Mouse (Mus musculus) lung, embryonic 15.5 days (tissue): ENCODE data around the gene Pcnx2. TPM values are rescaled to one million over a fixed set of nuclear protein-coding genes. Genes with fewer than 3 reads are reported as not detected.

Experiments used
- ATAC-seq: fragments of 200-750 bp; cut with Nextera tagmentation; 2 replicates; pipeline ENCODE4 v1.8.0; 2017; ENCODE audit warnings: moderate number of reproducible peaks, borderline replicate concordance; ENCODE audit not compliant: low FRiP score, low TSS enrichment; ENCODE audit errors: extremely low read depth
- H3K27ac ChIP-seq: fragments of 300-500 bp; sonication (generic); 2 replicates; pipeline ENCODE4 v1.5.1; 2015; ENCODE audit warnings: moderate library complexity, mild to moderate bottlenecking, inconsistent platforms
- H3K27me3 ChIP-seq: fragments of 300-500 bp; sonication (generic); 2 replicates; pipeline ENCODE4 v1.6.1; 2015; ENCODE audit warnings: inconsistent platforms
- H3K36me3 ChIP-seq: fragments of 300-500 bp; sonication (generic); 2 replicates; pipeline ENCODE4 v1.6.1; 2015; ENCODE audit warnings: inconsistent platforms
- H3K4me1 ChIP-seq: fragments of 300-500 bp; sonication (generic); 2 replicates; pipeline ENCODE4 v1.6.1; 2015; ENCODE audit warnings: inconsistent platforms
- H3K4me2 ChIP-seq: fragments of 300-500 bp; sonication (generic); 2 replicates; pipeline ENCODE4 v1.6.1; 2015; ENCODE audit warnings: inconsistent platforms, mild to moderate bottlenecking, moderate library complexity
- H3K4me3 ChIP-seq: fragments of 300-500 bp; sonication (generic); 2 replicates; pipeline ENCODE4 v1.5.1; 2015; ENCODE audit warnings: mild to moderate bottlenecking, inconsistent platforms
- H3K9ac ChIP-seq: fragments of 300-500 bp; sonication (generic); 2 replicates; pipeline ENCODE4 v1.6.1; 2015; ENCODE audit warnings: inconsistent platforms
- H3K9me3 ChIP-seq: fragments of 300-500 bp; sonication (generic); 2 replicates; pipeline ENCODE4 v1.6.1; 2016; ENCODE audit warnings: inconsistent platforms
- WGBS: fragments of 180-500 bp; shearing (Covaris S2); methylation state at CpG from one replicate; pipeline ENCODE4 v1.1.7; 2015; 5-methylcytosine and 5-hydroxymethylcytosine counted together
- polyA plus RNA-seq: library from polyadenylated mRNA; unstranded; fragments of >200 nt; fragmentation: Nextera tagmentation; extraction: Ambion mirVana; gene quantifications from 2 replicates; pipeline ENCODE4 v1.2.1, GENCODE M21; 2015

Pcnx2 gene
- polyA plus RNA-seq, 1 experiment from 2014 or later: 0.36 TPM

DNA sequence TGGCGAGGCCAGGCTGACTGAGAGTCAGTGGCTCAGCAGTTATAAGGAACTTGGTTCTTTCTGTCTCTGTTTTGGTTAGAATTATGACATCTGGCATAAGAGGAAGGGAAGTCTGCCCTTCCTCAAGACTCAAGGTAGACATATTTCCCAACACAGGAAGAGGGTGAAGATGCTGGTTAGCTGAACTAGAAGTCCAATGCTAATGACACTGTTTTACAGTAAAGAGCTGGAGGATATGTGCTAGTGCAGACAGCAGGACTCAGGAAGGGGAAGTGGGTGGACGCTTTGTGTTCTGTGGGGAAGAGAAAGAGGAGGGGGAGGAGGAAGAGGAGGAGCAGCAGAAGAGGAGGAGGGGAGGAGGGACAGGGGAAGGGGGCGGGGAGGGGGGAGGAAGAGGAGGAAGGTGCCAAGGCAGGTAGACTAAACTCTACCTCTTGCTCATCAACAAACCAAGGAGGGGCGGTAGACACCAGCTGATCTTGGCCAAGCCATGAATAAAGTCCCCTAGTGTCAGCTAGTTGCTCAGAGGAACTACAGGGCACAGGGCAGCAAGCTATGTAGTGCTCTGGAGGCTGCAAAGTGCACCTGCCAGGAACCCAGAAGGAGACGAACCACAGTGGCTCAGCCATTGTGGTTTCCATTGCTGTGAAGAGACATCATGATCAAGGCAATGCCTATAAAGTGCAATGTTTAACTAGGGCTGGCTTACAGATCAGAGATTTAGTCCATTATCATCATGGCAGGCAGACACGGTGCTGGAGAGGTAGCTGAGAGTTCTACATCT is 172.9 kb downstream of the Pcnx2 start:
- Histone ChIP-seq H3K27me3 (no peaks in the 10 kb centered on the region), H3K4me2 (no peak overlapping the region), H3K27ac (no peak overlapping the region), H3K9ac (no peak overlapping the region), H3K36me3 (no peaks in the 10 kb centered on the region), H3K9me3 (no peaks in the 10 kb centered on the region), H3K4me3 (no peak overlapping the region), H3K4me1 (peaks cover 14% of the 10 kb centered on the region)
- 79% methylated on average over 6 of the region's 6 CpGs for WGBS
- ATAC-seq: no peak

DNA sequence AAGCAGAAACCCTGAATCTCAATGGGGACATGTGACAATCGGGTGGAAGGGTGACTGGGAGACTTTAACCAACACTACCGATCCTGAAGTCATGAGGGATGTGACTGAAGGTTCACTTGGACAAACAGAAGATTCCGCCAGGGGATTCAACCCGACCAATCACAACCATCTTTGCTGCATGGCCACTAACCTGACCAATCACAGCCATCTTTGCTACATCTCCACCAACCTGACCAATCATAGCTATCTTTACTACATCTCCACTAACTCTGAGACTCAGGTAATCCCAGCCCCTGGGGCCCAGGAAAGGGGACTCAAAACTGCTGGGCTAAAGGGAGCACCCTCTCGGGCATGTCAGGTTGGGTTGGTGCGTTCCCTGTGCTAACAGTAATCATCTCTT is 174.7 kb downstream of the Pcnx2 start:
- WGBS: 83% methylated on average over 6 of the region's 6 CpGs
- Histone ChIP-seq H3K4me3 (no peak overlapping the region), H3K4me2 (no peak overlapping the region), H3K9ac (no peak overlapping the region), H3K27ac (no peak overlapping the region), H3K9me3 (no peaks in the 10 kb centered on the region), H3K27me3 (no peaks in the 10 kb centered on the region), H3K4me1 (peaks cover 14% of the 10 kb centered on the region), H3K36me3 (no peaks in the 10 kb centered on the region)
- no peak for ATAC-seq

DNA sequence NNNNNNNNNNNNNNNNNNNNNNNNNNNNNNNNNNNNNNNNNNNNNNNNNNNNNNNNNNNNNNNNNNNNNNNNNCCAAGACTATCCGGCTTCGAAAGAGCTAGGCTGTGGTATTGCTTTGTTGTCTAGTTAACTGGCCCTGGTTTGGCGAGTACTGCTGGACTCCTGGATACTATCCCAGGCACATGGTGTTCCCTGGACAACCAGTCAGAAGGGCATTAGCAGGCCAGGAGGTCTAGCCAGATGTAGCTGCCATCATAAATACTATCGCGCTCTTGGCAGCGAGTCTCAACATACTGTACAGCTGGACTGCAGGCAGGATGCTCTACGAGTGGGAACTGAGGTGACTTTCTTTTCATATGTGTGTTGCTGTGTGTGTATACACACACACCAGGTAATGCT is 175.4 kb downstream of the Pcnx2 start:
- WGBS: 76% methylated on average over 7 of the region's 7 CpGs
- H3K27ac ChIP-seq: no peak overlapping the region
- H3K9ac ChIP-seq: no peak overlapping the region
- ATAC-seq: no peak
- H3K4me3 ChIP-seq: no peak overlapping the region
- no peaks in the 10 kb centered on the region for H3K9me3 ChIP-seq
- H3K4me1 ChIP-seq: peaks cover 9% of the 10 kb centered on the region; the same call in 1 of the 2 replicates
- H3K36me3 ChIP-seq: no peaks in the 10 kb centered on the region
- no peak overlapping the region for H3K4me2 ChIP-seq
- no peaks in the 10 kb centered on the region for H3K27me3 ChIP-seq

DNA sequence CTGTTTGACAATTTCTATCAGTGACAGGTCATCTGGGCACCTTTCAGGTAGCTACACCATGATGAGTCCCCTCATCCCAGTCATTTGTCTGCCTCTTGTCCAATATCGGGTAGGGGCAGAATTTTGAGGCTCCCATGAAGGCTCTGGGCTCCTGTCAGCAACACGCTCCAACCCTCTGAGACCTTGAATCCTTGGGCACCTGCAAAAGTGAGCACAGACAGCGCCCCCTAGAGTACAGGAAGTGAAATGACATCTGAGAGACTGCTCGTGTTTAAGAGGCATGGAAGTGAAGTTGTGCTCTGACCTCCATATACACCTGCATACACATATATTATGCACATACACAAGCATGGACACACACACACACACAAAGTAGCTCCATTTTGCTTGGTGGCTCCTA is 179.2 kb downstream of the Pcnx2 start:
- Histone ChIP-seq H3K27ac (no peak overlapping the region), H3K36me3 (no peaks in the 10 kb centered on the region), H3K4me1 (no peaks in the 10 kb centered on the region), H3K27me3 (no peaks in the 10 kb centered on the region), H3K4me3 (no peak overlapping the region), H3K4me2 (no peak overlapping the region), H3K9me3 (no peaks in the 10 kb centered on the region), H3K9ac (no peak overlapping the region)
- no peak for ATAC-seq
- 64% methylated on average over 4 of the region's 4 CpGs for WGBS

DNA sequence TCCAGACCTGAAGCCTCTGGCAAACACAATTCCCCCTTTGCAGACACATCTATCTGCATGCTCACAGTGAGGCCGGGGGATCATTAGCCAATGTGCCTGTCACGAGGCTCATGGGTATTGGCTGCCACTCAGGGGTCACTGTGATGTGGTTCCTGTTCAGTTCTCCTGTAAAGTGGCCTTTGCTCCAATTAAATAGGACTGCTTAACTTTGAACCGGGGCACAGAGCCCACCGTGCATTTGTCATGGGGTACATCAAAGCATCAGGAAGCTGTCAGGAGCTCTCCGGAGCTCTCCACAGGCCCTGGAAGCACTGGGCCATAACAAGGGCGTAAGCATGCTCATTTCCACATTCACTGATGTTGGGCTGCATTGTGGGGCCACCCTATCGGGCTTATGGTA is 181.5 kb downstream of the Pcnx2 start:
- H3K4me3 ChIP-seq: no peak overlapping the region
- H3K4me1 ChIP-seq: no peaks in the 10 kb centered on the region
- H3K36me3 ChIP-seq: no peaks in the 10 kb centered on the region
- no peak overlapping the region for H3K9ac ChIP-seq
- H3K9me3 ChIP-seq: no peaks in the 10 kb centered on the region
- WGBS: 37% methylated on average over 7 of the region's 7 CpGs
- H3K27ac ChIP-seq: no peak overlapping the region
- no peak overlapping the region for H3K4me2 ChIP-seq
- no peaks in the 10 kb centered on the region for H3K27me3 ChIP-seq
- no peak for ATAC-seq

DNA sequence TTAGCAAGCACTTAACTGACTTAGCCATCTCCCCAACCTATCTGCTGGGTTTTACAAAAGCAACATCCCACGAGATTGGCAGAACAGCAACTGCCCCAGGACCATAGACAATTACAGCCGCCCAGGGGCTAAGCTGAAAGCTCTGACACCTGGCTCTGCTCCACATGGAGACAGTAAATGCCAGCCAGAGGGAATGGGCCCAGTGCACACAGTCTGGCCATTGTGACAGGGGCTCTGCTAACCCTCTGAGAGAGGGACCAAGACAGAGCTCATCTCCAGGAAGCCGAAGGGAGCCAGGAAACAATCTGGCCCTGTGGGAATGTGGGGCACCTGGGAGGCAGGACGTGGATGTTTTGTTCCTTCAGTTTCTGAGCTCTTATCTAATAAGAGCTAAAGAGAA is 181.9 kb downstream of the Pcnx2 start:
- no peak overlapping the region for H3K4me3 ChIP-seq
- H3K9me3 ChIP-seq: no peaks in the 10 kb centered on the region
- H3K36me3 ChIP-seq: no peaks in the 10 kb centered on the region
- WGBS: 37% methylated on average over 4 of the region's 4 CpGs
- no peak for ATAC-seq
- H3K9ac ChIP-seq: no peak overlapping the region
- H3K27me3 ChIP-seq: no peaks in the 10 kb centered on the region
- H3K27ac ChIP-seq: no peak overlapping the region
- no peaks in the 10 kb centered on the region for H3K4me1 ChIP-seq
- H3K4me2 ChIP-seq: no peak overlapping the region

DNA sequence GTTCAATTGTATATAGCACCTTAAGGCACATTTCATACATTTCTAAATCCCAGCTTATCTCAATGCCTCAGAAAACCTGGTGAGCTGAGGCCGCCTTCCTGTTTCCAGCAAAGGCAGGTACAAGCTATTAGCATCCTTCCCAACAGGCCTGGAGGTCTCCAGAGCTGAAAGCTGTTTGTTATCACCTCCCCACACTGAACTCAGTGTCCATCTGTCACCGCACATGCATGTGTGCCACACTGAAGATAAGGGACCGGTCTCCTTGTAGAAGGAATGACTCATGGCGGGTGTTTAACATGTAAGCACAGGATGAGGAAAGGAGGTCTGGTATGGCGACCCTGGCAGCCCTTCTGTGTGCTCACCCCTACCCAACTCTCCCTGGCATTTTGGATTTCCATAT is 186.6 kb downstream of the Pcnx2 start:
- ATAC-seq: no peak
- H3K4me3 ChIP-seq: no peak overlapping the region
- H3K36me3 ChIP-seq: no peaks in the 10 kb centered on the region
- H3K4me1 ChIP-seq: no peaks in the 10 kb centered on the region
- no peak overlapping the region for H3K9ac ChIP-seq
- H3K4me2 ChIP-seq: no peak overlapping the region
- H3K27me3 ChIP-seq: no peaks in the 10 kb centered on the region
- no peak overlapping the region for H3K27ac ChIP-seq
- H3K9me3 ChIP-seq: no peaks in the 10 kb centered on the region
- WGBS: 71% methylated on average over 5 of the region's 5 CpGs

DNA sequence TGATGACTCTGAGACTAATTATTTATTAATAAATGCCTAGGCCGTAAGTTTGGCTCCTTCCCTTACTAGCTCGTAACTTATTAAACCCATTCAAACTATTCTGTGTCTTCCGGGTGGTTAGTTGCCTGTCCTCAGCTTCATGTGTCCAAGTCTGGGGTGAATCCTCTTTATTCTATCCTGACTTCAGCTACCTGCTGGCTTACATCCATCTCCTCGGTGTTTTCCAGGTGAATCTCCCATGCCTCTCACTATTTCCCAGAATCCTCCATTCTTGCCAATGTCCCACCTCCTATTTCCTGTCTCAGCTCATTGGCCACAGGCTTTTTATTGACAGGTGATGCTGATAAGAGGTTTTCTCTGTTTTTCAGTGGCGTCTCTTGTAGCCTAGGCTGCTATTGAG is 188.9 kb downstream of the Pcnx2 start:
- H3K9ac ChIP-seq: no peak overlapping the region
- no peak overlapping the region for H3K4me2 ChIP-seq
- H3K27ac ChIP-seq: no peak overlapping the region
- no peak for ATAC-seq
- no peaks in the 10 kb centered on the region for H3K36me3 ChIP-seq
- no peaks in the 10 kb centered on the region for H3K9me3 ChIP-seq
- H3K27me3 ChIP-seq: no peaks in the 10 kb centered on the region
- WGBS: 83% methylated on average over 5 of the region's 5 CpGs
- no peak overlapping the region for H3K4me3 ChIP-seq
- no peaks in the 10 kb centered on the region for H3K4me1 ChIP-seq

DNA sequence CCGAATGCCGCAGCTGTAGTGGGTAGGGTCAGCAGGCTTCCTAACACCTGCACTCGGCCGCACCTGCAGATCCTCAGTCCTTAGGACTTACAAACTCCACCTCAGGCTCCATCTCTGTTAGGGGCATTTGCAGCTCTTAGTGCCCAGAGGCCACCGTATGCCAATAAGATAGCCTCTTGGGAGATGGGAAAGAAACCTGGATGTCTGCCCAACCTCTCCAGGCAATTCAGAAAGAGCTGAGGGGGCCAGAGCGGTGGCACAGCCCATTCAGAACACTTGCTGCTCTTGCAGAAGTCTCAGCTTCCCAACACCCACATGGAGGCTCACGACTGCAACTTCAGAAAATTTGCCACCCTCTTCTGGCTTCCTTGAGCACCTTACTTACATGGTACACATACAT is 192.3 kb downstream of the Pcnx2 start:
- Histone ChIP-seq H3K9me3 (no peaks in the 10 kb centered on the region), H3K4me1 (no peaks in the 10 kb centered on the region), H3K36me3 (no peaks in the 10 kb centered on the region), H3K4me2 (no peak overlapping the region), H3K27me3 (no peaks in the 10 kb centered on the region), H3K27ac (no peak overlapping the region), H3K9ac (no peak overlapping the region), H3K4me3 (no peak overlapping the region)
- 78% methylated on average over 7 of the region's 7 CpGs for WGBS
- ATAC-seq: no peak

DNA sequence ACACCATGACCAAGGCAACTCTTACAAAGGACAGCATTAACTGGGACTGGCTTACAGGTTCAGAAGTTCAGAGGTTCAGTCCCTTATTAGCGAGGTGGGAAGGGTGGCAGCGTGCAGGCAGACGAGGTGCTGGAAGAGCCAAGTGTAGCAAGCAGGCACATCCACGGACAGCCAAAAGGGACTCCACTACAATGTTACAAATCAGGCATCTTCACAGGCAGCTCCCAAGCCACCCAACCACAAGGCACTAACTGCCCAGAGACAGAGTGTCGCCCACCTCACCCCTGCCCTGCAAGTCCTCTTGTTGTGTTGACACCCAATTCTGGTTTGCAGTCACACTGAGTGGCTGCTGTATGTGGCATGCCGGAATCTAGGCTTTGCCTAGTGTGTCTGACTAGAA is 193.7 kb downstream of the Pcnx2 start:
- Histone ChIP-seq H3K4me1 (no peaks in the 10 kb centered on the region), H3K9me3 (no peaks in the 10 kb centered on the region), H3K4me2 (no peak overlapping the region), H3K4me3 (no peak overlapping the region), H3K27me3 (no peaks in the 10 kb centered on the region), H3K9ac (no peak overlapping the region), H3K36me3 (no peaks in the 10 kb centered on the region), H3K27ac (no peak overlapping the region)
- WGBS: 78% methylated on average over 6 of the region's 6 CpGs
- ATAC-seq: no peak

DNA sequence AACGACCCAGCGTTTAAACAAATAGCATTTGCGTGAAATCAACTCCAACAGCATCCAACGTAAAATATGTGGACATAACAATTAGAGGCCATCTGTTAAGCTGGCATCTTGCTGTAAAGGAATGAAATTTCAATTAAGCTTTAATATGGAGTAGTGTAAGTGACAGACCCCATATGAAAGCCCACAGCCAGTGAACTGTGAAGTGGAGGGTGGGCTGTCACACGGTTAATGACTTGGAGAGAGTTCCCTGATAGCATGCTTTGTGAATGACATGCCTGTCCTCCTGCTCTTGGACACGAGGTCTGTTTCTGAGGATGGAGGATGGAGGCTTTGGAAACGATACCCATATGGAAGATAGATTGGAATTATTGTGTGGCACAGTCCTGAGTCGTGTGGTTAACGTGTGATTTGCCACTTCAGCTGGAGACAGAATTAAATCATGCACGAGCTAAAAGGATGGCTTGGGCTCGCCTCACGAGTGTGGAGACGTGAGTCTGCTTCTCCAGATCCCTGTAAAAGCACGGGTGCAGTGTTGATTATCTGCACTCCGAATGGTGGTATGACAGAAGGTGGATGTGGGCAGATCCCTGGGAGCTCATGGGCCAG is 195.1 kb downstream of the Pcnx2 start:
- 73% methylated on average over 15 of the region's 15 CpGs for WGBS
- H3K9me3 ChIP-seq: no peaks in the 10 kb centered on the region
- H3K27me3 ChIP-seq: no peaks in the 10 kb centered on the region
- no peak overlapping the region for H3K4me2 ChIP-seq
- H3K9ac ChIP-seq: no peak overlapping the region
- H3K4me3 ChIP-seq: no peak overlapping the region
- H3K36me3 ChIP-seq: no peaks in the 10 kb centered on the region
- no peaks in the 10 kb centered on the region for H3K4me1 ChIP-seq
- ATAC-seq: no peak
- H3K27ac ChIP-seq: no peak overlapping the region
